Mouse (Mus musculus) CH12.LX (cell line): ENCODE data around the gene Nsl1.

Experiments
- CHD2 ChIP-seq: IDR thresholded peaks from 2 replicates; pipeline ENCODE4 v1.6.1; 2011; ENCODE audit warnings: low read length, improper control_type of control experiment
- CTCF ChIP-seq, 2 experiments: IDR thresholded peaks in 1 of 2; conservative IDR thresholded peaks in 1 of 2; 2 replicates each; pipeline ENCODE4 v1.5.1; 2011 to 2012; ENCODE audit warnings: low read depth in 2 of 2, low read length in 2 of 2, improper control_type of control experiment in 1 of 2, inconsistent platforms in 1 of 2, mild to moderate bottlenecking in 1 of 2, moderate library complexity in 1 of 2
- EP300 ChIP-seq: IDR thresholded peaks from 2 replicates; pipeline ENCODE4 v1.6.1; 2011; ENCODE audit warnings: low read length, improper control_type of control experiment
- GABPA ChIP-seq: IDR thresholded peaks from 2 replicates; pipeline ENCODE4 v1.6.1; 2012; ENCODE audit warnings: low read depth, low read length, improper control_type of control experiment, inconsistent platforms; ENCODE audit not compliant: insufficient replicate concordance
- NRF1 ChIP-seq: IDR thresholded peaks from 2 replicates; pipeline ENCODE4 v1.6.1; 2014; ENCODE audit warnings: low read depth, mild to moderate bottlenecking, inconsistent platforms, low read length, improper control_type of control experiment, moderate library complexity
- POLR2A ChIP-seq: IDR thresholded peaks from 2 replicates; pipeline ENCODE4 v1.6.1; 2011; ENCODE audit warnings: low read depth, mild to moderate bottlenecking, improper control_type of control experiment, low read length
- TCF12 ChIP-seq: IDR thresholded peaks from 2 replicates; pipeline ENCODE4 v1.6.1; 2014; ENCODE audit warnings: low read depth, mild to moderate bottlenecking, inconsistent platforms, low read length, improper control_type of control experiment
- UBTF ChIP-seq: IDR thresholded peaks from 2 replicates; pipeline ENCODE4 v1.6.1; 2012; ENCODE audit warnings: low read depth, mild to moderate bottlenecking, inconsistent platforms, low read length, improper control_type of control experiment, moderate library complexity

DNA sequence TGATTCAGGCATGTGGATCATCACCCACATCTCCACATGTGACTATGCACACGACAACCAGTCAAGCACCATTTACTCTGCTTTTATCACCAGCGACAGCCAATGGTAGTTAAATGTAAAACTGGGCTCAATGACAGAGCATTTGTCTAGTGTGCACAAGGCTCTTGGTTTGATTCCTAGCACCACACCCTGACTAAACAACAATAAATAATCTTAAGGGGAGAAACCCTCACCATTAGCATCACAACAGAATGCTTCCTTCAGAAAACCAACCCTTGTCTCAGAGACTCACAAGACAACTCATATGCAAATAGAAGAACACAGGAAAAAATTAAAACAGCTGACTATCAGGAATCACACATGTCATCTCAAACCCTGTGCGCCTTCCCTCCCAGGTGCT lies 48.5 kb upstream of the Nsl1 start:
- TF ChIP-seq POLR2A (no peak), NRF1 (no peak), GABPA (no peak), UBTF (no peak), TCF12 (no peak), CTCF (conservative IDR thresholded peaks at IDR 0.05 in 1 of 2, IDR thresholded peaks at IDR 0.05 in 1 of 2; ENCODE audit: low read depth in 2 of 2, low read length in 2 of 2) (no peak), CHD2 (no peak), EP300 (no peak)
